Mouse (Mus musculus) hindbrain, postnatal 0 days (tissue): ENCODE measurements around the gene Chrna5. TPM values are rescaled to one million over a fixed set of nuclear protein-coding genes. Genes with fewer than 3 reads are reported as not detected.

ENCODE experiments used
- ATAC-seq: fragments of 200-750 bp; cut with Nextera tagmentation; 2 replicates; pipeline ENCODE4 v1.8.0; 2017; ENCODE audit warnings: mild to moderate bottlenecking, moderate TSS enrichment, moderate library complexity
- DNase-seq: peaks from one replicate; pipeline ENCODE4 v3.0.0-alpha.2; 2015; ENCODE audit warnings: low spot score
- H3K27ac ChIP-seq: fragments of 300-500 bp; sonication (generic); 2 replicates; pipeline ENCODE4 v1.5.1; 2014; ENCODE audit warnings: mild to moderate bottlenecking
- H3K27me3 ChIP-seq: fragments of 300-500 bp; sonication (generic); 2 replicates; pipeline ENCODE4 v1.6.1; 2014; ENCODE audit warnings: low read length, mixed read lengths; ENCODE audit not compliant: insufficient read depth
- H3K36me3 ChIP-seq: fragments of 300-500 bp; sonication (generic); 2 replicates; pipeline ENCODE4 v1.6.1; 2014; ENCODE audit warnings: low read length, mixed read lengths; ENCODE audit not compliant: insufficient read depth
- H3K4me1 ChIP-seq: fragments of 300-500 bp; sonication (generic); 2 replicates; pipeline ENCODE4 v1.6.1; 2014; ENCODE audit warnings: antibody characterized with exemption, low read length, mixed read lengths; ENCODE audit not compliant: insufficient read depth
- H3K4me2 ChIP-seq: fragments of 300-500 bp; sonication (generic); 2 replicates; pipeline ENCODE4 v1.6.1; 2014; ENCODE audit warnings: low read depth, mild to moderate bottlenecking, low read length, moderate library complexity, mixed read lengths
- H3K4me3 ChIP-seq: fragments of 300-500 bp; sonication (generic); 2 replicates; pipeline ENCODE4 v1.5.1; 2014; ENCODE audit warnings: low read length
- H3K9ac ChIP-seq: fragments of 300-500 bp; sonication (generic); replicated peaks from 2 replicates; pipeline ENCODE4 v1.6.1; 2014; ENCODE audit warnings: mild to moderate bottlenecking, low read length, moderate library complexity, mixed read lengths
- H3K9me3 ChIP-seq: fragments of 300-500 bp; sonication (generic); 2 replicates; pipeline ENCODE4 v1.6.1; 2016; ENCODE audit warnings: low read length, mixed read lengths
- CTCF ChIP-seq: IDR thresholded peaks from 2 replicates; pipeline ENCODE4 v1.5.1; 2016; ENCODE audit warnings: antibody characterized with exemption, control low read depth, low read depth
- WGBS: fragments of 180-500 bp; shearing (Covaris S2); extraction: QIAGEN DNeasy Blood & Tissue Kit; methylation state at CpG from one replicate; pipeline ENCODE4 v1.1.7; 2014; 5-methylcytosine and 5-hydroxymethylcytosine counted together
- polyA plus RNA-seq: library from polyadenylated mRNA; unstranded; fragments of >200 nt; fragmentation: Nextera tagmentation; extraction: Ambion mirVana; gene quantifications from 2 replicates; pipeline ENCODE4 v1.2.1, GENCODE M21; 2015
- total RNA-seq: library from RNA; depleted of rRNA; stranded (reverse); fragments of >200 nt; gene quantifications from 2 replicates; pipeline ENCODE4 v1.2.3, GENCODE M21; 2014

Gene Chrna5
- total and polyA plus RNA-seq, 2 experiments from 2014 or later, result 2.4 to 4.8 TPM

DNA sequence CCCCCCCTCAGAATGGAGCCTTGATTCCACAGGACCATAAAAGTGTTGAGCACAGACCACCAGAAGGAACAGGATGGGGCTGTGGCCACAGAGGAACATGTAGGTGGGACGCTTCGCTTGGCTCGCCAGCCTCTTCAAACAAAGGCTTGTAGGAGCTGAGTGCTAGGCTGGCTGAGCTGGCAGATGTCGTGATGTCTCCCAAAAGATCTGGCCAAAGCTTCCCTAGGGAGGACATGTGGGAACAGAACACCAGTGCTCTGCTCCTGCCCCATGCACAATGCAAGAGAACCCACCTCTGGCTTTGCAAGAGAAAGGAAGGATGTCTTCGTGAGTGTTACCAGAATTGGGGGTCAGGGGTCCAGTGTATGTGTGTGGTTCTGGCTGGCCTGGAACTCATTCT, 42.6 kb downstream of the Chrna5 start:
- Histone ChIP-seq H3K4me2 (no peak overlapping the region), H3K9me3 (no peaks in the 10 kb centered on the region), H3K4me3 (no peak overlapping the region), H3K36me3 (no peaks in the 10 kb centered on the region), H3K27ac (no peak overlapping the region), H3K9ac (no peak overlapping the region), H3K4me1 (no peaks in the 10 kb centered on the region), H3K27me3 (0 out of 2 replicates have a peak, but pooled peaks cover 8% of the 10 kb centered on the region)
- TF ChIP-seq CTCF, result no peak
- ATAC-seq (no peak), DNase-seq (no peak)
- WGBS, result 81% methylated on average over 5 of the region's 5 CpGs

DNA sequence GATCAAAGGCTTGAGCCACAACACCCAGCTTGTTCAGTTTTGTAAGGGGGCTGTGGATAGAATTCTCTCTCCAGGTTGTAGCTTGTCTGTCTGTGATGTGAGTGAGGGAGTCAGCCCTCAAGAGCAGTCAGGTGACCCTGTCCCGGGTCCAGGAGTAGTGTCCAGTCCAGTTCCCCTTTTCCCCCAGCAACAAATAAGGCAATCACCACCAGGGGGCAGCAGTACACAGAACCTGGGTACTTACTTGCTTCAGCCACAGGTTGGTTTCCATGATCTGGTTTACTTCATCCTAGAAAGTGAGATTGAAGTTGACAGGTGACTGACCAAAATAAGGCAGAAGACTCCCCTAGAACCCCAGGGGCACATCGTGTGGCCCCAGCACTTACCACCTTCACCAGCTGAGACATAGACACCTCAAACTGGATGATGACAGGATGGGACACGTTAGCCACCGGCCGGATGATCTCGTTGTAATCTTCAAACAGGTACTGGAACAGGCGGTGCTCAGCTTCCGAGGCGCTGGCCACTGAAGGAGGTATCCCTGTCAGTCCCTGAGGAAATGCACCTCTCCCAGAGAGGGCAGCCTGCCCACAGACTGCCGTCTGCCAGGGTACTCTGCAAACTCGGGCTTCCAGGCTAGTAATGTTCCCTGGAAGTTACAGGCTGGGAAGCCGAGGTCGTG, 43.4 kb downstream of the Chrna5 start:
- Histone ChIP-seq H3K9me3 (no peaks in the 10 kb centered on the region), H3K9ac (no peak overlapping the region), H3K27me3 (0 out of 2 replicates have a peak, but pooled peaks cover 8% of the 10 kb centered on the region), H3K4me1 (no peaks in the 10 kb centered on the region), H3K4me2 (peak overlapping the region; percentile 25; the same call in 1 of the 2 replicates), H3K27ac (no peak overlapping the region), H3K4me3 (no peak overlapping the region), H3K36me3 (no peaks in the 10 kb centered on the region)
- 45% methylated on average over 13 of the region's 13 CpGs for WGBS
- peak; percentile 86 for DNase-seq
- peak; percentile 92 for TF ChIP-seq CTCF
- peak; percentile 37; the same call in 1 of the 2 replicates for ATAC-seq

DNA sequence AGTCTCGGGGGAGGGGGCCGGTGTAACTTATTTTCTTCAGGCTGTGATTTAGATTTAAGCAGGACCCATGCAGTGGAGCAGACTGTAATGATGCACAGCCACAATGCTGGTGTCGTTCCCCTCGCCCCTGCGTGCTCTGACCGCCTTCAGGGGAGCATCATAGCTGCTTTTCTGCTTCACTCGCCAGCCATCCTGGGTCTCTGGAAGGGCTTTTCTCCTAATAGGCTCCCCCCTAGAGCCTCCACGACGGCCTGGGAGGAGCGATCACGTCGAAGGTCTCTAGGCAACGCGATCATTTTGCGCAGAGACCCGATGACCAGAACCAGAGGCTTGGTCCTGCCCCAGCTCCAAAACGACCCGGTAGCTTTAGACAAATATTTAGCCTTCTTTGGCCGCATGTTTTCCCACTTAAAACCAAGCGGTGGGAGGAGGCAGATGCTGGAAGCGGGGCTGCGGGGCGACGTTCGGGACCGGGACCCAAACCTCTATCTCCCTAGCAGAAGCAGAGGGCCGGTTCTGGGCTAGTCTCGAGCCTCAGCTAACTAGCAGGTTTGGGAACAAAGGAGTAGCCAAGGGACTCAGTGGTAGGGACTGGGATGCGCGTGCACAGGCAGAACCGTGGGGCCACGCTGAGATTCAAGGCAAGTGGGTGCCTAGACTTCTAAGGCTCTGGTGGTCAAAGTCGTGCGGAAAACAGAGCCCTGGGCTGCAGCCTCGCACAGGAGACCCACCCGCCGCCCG, 45.0 kb downstream of the Chrna5 start:
- DNase-seq (peak; percentile 40), ATAC-seq (0 out of 2 replicates have a peak, but pooled peaks have one; percentile 14)
- Histone ChIP-seq H3K36me3 (no peaks in the 10 kb centered on the region), H3K9ac (peak overlapping the region; percentile 59), H3K27ac (peak overlapping the region; percentile 56), H3K27me3 (0 out of 2 replicates have a peak, but pooled peaks cover 8% of the 10 kb centered on the region), H3K4me2 (peak overlapping the region; percentile 60), H3K4me3 (peak overlapping the region; percentile 46), H3K9me3 (no peaks in the 10 kb centered on the region), H3K4me1 (no peaks in the 10 kb centered on the region)
- TF ChIP-seq CTCF, result no peak
- 6% methylated on average over 38 of the region's 38 CpGs for WGBS

DNA sequence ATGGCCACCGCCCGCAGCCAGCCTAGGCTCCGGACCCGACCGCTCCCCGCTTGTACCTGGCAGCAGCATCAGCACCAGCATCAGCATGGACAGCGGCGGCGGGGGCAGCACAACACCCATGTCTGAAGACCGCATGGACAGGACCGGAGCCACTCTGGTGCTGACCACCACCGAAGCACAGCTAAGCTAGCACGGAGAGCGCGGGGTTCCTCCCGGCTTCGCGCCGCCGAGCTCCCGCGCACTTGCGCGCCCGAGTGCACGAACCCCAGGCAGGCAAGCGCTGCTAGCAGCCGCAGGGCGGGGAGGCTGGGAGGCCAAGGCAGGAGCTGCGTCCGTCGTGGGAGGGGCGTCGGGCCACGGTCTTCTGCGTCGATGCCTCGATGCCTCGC, 45.6 kb downstream of the Chrna5 start, which contains the start of gene Chrna3:
Gene Chrna3, minus strand, starts transcription at position 288 of the 389 bp plus-strand sequence.
- H3K4me2 ChIP-seq, result peak within 1 kb of the TSS; percentile 60
- H3K36me3 ChIP-seq, result no peaks in the 10 kb centered on the region
- H3K9me3 ChIP-seq, result no peaks in the 10 kb centered on the region
- TF ChIP-seq CTCF, result no peak
- H3K27ac ChIP-seq, result peak within 1 kb of the TSS; percentile 56
- ATAC-seq, result peak; percentile 72
- H3K9ac ChIP-seq, result peak within 1 kb of the TSS; percentile 59
- H3K4me3 ChIP-seq, result peak within 1 kb of the TSS; percentile 46
- WGBS, result under 1% methylated on average over 38 of the region's 39 CpGs
- peak; percentile 65 for DNase-seq
- H3K4me1 ChIP-seq, result no peaks in the 10 kb centered on the region
- H3K27me3 ChIP-seq, result 0 out of 2 replicates have a peak, but pooled peaks cover 8% of the 10 kb centered on the region

DNA sequence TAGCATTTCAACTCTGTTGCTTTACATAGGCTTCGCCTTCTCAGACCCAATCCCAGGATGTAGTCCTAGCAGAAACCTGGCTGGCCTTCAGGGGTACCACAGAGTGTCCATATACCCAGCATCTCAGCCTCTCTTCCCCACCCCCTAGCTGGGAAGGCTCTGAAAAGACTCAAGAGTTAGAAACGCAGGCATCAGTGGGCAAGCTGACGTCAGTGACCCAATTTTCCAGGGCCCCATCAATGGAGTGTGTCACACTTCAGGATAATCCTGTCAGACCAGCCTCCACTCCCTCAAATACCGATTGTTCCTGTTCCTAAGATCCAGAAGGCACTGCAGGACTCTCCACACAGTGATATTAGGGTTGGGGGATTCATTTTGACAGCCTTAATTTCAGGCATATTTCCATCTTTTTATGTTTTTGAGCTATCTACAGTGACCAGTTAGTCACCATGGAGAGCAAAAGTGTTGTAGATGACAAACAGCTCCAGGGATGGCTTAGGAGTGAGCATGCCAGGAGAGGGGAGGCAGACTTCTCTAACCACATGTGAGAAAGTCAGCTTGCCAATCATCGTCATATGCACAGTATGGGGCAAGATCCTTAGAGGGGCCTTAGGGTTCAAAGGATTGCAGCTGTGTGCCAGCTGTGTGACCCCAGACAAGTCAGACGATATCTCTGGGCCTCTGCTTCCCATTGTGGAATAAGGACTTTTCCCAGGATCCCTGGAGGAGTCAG, 50.9 kb downstream of the Chrna5 start:
- 50% methylated on average over 6 of the region's 6 CpGs for WGBS
- no peak overlapping the region for H3K9ac ChIP-seq
- no peak overlapping the region for H3K27ac ChIP-seq
- H3K9me3 ChIP-seq, result no peaks in the 10 kb centered on the region
- no peak for DNase-seq
- no peak overlapping the region for H3K4me2 ChIP-seq
- no peaks in the 10 kb centered on the region for H3K36me3 ChIP-seq
- no peak for TF ChIP-seq CTCF
- H3K4me1 ChIP-seq, result no peaks in the 10 kb centered on the region
- 0 out of 2 replicates have a peak, but pooled peaks cover 3% of the 10 kb centered on the region for H3K27me3 ChIP-seq
- ATAC-seq, result 0 out of 2 replicates have a peak, but pooled peaks have one; percentile 18
- H3K4me3 ChIP-seq, result no peak overlapping the region

DNA sequence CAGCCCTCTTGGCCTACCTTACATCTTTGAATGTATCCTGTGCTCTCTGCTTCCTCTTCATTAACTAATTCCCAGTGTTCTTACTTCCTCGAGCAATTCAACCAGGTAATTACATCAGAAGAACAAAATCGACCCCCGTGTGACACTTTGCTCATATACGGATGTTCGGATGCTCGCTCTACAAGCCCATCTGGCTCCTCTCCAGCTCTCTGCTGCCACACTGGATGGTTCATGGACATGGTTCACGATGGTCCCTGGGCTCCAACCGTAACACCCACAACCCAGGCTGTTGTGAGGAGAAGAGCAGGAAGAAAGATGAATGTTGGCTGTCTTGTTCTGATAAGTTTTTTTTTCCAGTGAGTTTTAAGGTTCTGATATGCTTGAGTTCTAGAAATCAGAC, 58.3 kb downstream of the Chrna5 start:
- Histone ChIP-seq H3K27ac (no peak overlapping the region), H3K36me3 (no peaks in the 10 kb centered on the region), H3K27me3 (no peaks in the 10 kb centered on the region), H3K4me1 (0 out of 2 replicates have a peak, but pooled peaks cover 4% of the 10 kb centered on the region), H3K4me3 (no peak overlapping the region), H3K4me2 (no peak overlapping the region), H3K9me3 (no peaks in the 10 kb centered on the region), H3K9ac (no peak overlapping the region)
- ATAC-seq (no peak), DNase-seq (peak; percentile 41)
- 55% methylated on average over 8 of the region's 8 CpGs for WGBS
- TF ChIP-seq CTCF, result no peak
